Mouse (Mus musculus): ENCODE results near the gene Ifit1bl1.
A peak's percentile ranks its signal among the peaks of the same experiment; 100 is the strongest.
"Not testable (repeated sequence)": the region's sequence is repeated elsewhere in the genome, so short reads cannot be mapped to it uniquely, and the experiment has no call there.

The Ifit1bl1 gene

DNA sequence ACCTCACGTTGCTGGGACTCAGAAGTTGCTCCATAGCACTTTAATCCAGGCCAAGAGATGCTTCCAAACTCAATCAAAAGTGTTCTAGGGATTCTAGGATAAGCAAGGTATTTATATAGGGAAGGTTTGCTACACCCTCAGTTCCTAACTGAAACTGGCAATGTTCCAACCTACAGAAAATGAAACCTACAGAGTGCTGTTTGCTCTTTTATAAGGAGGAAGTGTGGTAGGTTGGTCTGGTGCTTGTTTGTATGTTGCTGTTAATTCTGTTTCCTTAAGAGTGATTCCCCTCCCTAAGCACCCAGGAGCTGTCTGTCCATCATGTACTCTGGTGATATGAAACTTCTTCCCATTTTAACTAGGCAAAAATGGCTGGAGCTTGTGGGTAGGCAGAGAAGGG is at the start of gene Ifit1bl1:
TSS of gene Ifit1bl1 (minus strand) at position 69 of the 400 bp plus-strand sequence.
- DNase-seq = not testable (repeated sequence)

DNA sequence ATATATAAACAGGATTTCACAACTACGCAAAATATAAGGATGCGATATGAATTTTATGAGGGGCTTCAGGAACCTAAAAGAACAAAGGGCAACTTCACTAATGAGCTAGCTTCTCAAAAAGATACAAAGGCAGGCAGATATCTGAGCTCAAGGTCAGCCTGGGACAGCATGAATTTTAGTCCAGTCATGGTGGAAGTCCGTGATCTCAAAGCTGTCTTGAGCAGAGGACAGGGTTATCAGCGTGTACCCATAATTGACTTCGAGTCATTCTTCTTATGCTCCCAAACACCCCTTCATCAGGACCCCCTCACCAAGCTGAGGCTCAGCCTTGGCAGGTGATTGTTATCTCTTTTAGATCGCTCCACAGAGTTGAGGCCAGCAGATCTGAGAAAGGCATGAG is 49.2 kb upstream of the Ifit1bl1 start:
- DNase-seq = no peak

GRCm38 (mm10) chr19:34650276-34650675 is 48.5 kb upstream of the Ifit1bl1 start:
- no peak for DNase-seq

GRCm38 (mm10) chr19:34647630-34648029 is 45.9 kb upstream of the Ifit1bl1 start:
- not testable (repeated sequence) for DNase-seq

GRCm38 (mm10) chr19:34642616-34643015 is 40.9 kb upstream of the Ifit1bl1 start:
- no peak for DNase-seq

- peak in 1 of 2 experiments; percentile 11 for DNase-seq
These were observed 38.9 kb upstream of the Ifit1bl1 start, which contains the start of the genes Ifit1bl2 and Ifit1 for GRCm38 (mm10) chr19:34640623-34641022. Gene Ifit1bl2 (minus strand): TSS chr19:34640743. Gene Ifit1 (plus strand): TSS chr19:34640871.

- DNase-seq = peak in 1 of 2 experiments; percentile 61
These were observed 35.3 kb upstream of the Ifit1bl1 start for GRCm38 (mm10) chr19:34636933-34637557.

GRCm38 (mm10) chr19:34633484-34633883 is 31.7 kb upstream of the Ifit1bl1 start:
- no peak for DNase-seq

DNA sequence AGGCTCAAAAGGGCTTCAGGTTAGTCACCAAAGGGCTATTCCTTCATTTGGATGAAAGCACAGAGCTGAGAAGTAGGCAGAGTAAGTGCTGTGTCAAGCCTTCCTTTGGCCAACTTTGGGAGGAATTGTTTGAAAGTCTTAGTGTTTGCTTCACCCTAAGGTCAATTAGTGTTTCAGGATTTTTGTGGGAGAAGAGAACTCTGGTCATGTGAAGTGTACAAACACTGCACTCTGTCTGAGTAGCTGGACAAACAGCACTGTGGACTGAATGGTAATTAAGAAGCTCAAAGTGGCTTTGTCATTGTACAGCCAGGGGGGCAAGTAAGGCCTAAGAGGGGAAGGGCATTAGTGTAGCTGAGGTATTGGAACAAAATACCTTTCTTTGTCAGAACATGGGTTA is 29.7 kb upstream of the Ifit1bl1 start:
- no peak for DNase-seq

DNA sequence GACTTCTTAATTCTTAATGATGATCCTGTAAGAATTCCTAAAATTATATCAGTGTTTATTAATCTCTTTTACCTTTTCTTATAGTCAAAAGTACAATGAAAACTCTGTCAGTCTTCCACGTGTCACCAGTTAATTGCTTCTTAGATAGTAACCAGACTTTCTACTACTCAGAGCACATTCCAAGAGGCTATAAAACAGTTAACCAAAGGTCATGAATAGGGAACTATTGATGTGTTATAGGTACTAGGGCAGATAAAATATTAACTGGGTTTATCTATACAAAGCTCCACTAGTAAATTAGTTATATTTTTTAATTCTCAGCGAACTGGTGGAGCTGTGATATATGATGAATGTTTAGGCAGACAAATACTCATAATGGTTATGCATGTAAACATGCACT is 25.7 kb upstream of the Ifit1bl1 start:
- no peak for DNase-seq

DNA sequence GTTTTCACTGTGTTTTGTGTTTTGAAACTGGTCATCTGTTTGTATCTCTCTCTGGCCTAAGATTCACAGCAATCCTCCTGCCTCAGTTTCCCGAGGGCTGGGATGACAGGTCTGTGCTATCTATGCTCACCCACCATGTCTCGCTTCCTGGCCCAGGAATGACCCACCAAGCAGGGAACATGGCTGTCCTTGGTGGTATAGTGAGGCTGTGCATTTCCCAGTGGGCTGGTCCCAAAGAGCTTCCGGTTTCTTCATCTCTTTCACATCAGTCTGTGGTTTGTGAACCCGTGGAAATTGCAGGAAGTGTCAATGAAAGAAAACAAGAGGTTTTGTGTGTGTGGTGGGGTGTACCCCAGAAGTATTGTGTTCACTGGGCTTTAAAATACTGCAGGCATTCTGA is 22.9 kb upstream of the Ifit1bl1 start:
- no peak for DNase-seq

DNA sequence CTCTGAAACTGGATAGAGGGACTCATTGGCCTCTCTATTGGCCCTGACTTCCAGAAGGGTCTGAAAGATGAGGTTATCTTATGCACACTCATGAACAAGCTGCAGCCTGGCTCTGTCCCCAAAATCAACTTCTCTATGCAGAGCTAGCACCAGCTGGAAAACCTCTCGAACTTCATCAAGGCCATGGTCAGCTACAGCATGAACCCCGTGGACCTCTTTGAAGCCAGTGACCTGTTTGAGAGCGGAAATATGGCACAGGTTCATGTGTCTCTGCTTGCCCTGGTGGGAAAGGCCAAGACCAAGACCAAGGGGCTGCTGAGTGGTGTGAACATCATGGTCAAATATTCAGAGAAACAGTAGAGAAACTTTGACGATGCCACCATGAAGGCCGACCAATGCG is 22.0 kb upstream of the Ifit1bl1 start:
- no peak for DNase-seq

- no peak for DNase-seq
These were observed 19.1 kb upstream of the Ifit1bl1 start for GRCm38 (mm10) chr19:34620871-34621270.

DNA sequence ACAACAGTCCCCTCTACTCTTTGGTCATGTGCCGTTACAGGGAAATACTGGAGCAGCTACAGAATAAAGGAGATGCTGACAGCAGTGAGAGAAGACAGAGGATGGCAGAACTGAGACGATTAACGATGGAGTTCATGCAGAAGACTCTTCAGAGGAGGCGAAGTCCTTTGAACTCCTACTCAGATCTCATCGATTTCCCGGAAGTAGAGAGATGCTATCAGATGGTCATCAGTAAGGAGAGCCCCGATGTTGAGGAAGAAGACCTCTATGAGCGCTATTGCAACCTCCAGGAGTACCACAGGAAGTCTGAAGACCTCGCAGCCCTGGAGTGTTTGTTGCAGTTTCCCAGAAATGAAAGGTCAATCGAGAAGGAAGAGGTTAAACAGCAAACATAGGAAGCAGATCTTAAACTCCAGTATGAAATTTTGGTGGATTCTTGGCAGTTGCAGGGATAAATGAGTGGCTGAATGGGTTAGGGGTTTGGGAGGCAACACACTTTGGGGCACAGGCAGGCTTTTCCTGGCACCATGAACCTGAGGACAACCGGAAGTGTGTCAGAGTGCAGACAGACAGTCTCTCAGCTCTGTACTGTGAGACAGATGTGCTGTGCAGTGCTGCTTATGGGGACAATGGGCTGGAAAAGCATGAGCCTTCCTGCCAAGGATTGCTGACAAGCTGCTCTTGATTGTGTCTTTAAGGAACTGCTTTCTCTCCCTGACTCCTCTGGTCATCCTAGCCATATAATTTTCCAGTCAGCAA is 10.7 kb upstream of the Ifit1bl1 start:
- DNase-seq = not testable (repeated sequence)

- not testable (repeated sequence) for DNase-seq
These were observed 8.4 kb upstream of the Ifit1bl1 start for GRCm38 (mm10) chr19:34610118-34610517.

DNA sequence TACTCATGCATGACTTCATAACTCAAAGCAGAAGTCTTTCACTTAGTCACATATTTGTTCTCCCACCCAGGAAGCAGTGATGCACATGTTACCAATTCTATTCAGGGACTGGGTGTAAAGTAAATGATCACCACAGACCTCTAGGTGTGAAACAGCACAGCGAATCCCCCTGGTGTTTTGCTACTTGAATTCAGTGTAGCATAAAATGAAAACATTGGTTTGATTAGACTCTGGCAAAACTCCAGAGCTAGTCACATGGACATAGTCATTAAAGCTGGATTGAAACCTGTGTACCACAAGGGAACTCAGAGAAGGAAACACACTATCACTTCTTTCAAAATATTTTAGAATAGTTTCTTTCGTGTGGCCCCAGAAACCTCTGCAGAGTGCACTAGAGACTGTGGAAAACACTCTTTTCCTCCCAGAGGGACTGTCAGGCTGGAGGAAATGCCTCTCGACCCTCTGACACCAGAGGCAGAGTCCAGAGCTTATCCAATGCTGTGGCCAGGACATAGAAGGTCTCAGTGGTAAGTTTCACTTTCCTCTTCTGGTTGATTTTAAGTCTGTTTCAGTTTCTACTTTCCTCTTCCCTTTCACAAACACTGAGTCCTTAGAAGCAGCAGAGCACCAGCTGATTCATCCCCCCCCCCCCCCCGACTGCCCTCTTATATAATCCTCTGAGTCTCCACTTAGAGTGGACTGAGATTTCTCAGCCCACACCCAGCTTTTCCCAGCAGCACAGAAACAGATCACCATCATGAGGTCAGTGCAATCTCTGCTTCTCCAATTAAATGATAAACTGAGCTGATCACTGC is 5.7 kb upstream of the Ifit1bl1 start, which contains the start of gene Ifit3b:
TSS of gene Ifit3b (plus strand) at position 734 of the 815 bp plus-strand sequence.
- peak in 1 of 2 experiments; percentile 46 for DNase-seq

GRCm38 (mm10) chr19:34605472-34605871 is 3.7 kb upstream of the Ifit1bl1 start:
- DNase-seq = no peak

GRCm38 (mm10) chr19:34599250-34599649 is 2.5 kb downstream of the Ifit1bl1 start:
- DNase-seq = not testable (repeated sequence)

- no peak for DNase-seq
These were observed 3.4 kb downstream of the Ifit1bl1 start for GRCm38 (mm10) chr19:34598341-34598740.

- DNase-seq = no peak
These were observed 4.9 kb downstream of the Ifit1bl1 start for GRCm38 (mm10) chr19:34596811-34597210.

DNA sequence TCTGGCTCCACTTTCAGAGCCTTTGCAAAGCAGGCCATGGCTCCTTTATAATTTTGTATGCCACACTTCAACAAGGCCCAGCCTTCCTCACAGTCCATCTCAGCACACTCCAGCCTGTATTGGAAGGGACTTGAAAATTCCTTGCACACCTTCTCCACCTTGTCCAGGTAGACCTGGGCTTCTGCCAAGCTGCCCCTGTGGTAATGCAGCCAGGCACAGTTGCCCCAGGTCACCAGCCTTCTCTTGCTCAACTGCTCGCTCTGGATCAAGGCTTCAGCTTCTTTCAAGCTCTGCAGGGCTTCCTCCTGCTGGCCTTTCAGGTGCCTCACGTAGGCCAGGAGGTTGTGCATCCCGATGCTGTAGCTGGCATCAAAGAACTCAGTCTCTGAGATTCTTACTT is 7.2 kb downstream of the Ifit1bl1 start:
- DNase-seq = not testable (repeated sequence)

DNA sequence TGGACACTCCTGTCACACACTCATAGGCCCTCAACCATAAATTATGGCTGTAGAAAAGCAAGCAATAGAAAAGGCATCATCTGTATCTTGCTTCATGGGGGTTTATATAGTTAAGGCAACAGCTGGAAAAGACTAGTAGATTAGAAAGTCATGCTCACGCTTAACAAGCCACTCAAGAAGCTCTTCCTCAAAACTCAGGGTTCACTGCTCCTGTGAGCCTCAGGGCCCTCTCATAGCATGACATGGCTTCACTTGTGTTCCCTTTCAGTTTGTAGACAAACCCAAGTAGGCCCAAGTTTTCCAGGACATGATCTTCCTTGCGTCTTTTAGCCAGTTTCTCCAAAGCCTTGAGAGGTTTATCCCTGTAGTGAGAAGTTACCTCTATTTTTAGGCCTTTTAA is 8.3 kb downstream of the Ifit1bl1 start:
- DNase-seq = no peak

DNA sequence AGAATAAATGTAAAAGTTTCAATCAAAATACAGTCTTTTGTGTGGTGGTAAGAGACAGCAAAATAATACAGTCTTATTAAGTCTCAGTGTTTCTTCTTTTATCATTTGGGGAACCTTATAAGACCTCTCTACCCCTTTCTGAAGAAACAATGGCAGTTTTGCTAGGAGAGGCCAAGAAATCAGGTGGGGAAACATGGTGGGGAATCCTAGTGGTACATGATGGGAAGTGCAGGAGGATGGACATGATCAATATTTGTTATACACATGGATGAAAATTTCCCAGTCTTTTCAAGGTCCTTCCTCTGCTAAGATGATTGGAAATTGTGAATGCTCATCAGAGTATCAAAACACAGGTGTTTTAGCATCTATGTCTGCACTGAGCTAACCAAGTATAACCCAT is 12.8 kb downstream of the Ifit1bl1 start:
- no peak for DNase-seq
